Mouse (Mus musculus) liver, adult 2 months (tissue): ENCODE results near the gene Pcbp4.

ENCODE experiments used
- CTCF ChIP-seq: fragments of 200-500 bp; IDR thresholded peaks from 2 replicates; pipeline ENCODE4 v1.5.1; 2011; ENCODE audit warnings: low read depth, low read length, control low read depth
- POLR2A ChIP-seq: fragments of 200-500 bp; IDR thresholded peaks from 2 replicates; pipeline ENCODE4 v1.6.1; 2011; ENCODE audit warnings: low read length, control low read depth; ENCODE audit not compliant: insufficient read depth; ENCODE audit errors: extremely low read depth

DNA sequence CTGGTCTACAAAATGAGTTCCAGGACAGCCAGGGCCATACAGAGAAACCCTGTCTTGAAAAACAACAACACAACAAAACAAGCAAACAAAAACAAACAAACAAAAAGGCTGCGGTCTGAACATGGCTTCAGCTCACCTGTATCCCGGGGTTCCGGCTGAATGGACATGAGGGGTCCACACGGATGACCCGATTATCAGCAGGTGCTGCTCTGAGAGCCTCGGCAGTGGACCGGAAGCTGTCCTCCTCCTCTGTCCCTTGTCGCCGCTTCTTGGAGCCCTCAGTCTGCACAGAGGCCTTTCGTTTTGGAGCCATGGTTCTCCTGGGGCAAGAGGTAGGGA, 22.5 kb downstream of the Pcbp4 start, which contains the start of gene Rrp9:
- TF ChIP-seq CTCF (no peak), POLR2A (no peak)
